Mouse (Mus musculus) E14TG2a.4 (cell line): ENCODE results near the gene BC024978.

ENCODE experiments used
- H3K27me3 ChIP-seq: 2 replicates; pipeline ENCODE4 v1.6.1; 2014; ENCODE audit warnings: low read length, control low read depth; ENCODE audit not compliant: insufficient read depth
- H3K36me3 ChIP-seq: 2 replicates; pipeline ENCODE4 v1.6.1; 2014; ENCODE audit warnings: low read length, control low read depth; ENCODE audit not compliant: insufficient read depth
- H3K4me1 ChIP-seq: replicated peaks from 2 replicates; pipeline ENCODE4 v1.6.1; 2014; ENCODE audit warnings: low read depth, low read length, control low read depth
- H3K4me3 ChIP-seq: replicated peaks from 2 replicates; pipeline ENCODE4 v1.5.1; 2014; ENCODE audit warnings: mild to moderate bottlenecking, low read length
- H3K9me3 ChIP-seq: 2 replicates; pipeline ENCODE4 v1.6.1; 2014; ENCODE audit warnings: low read length, control low read depth
- CTCF ChIP-seq: conservative IDR thresholded peaks from 2 replicates; pipeline ENCODE4 v1.5.1; 2014; ENCODE audit warnings: low read length
- NANOG ChIP-seq: IDR thresholded peaks from 2 replicates; pipeline ENCODE4 v1.6.1; 2014; ENCODE audit warnings: borderline replicate concordance, low read length, mixed read lengths
- POU5F1 ChIP-seq: IDR thresholded peaks from 2 replicates; pipeline ENCODE4 v1.6.1; 2014; ENCODE audit warnings: low read length, borderline replicate concordance

Gene BC024978

DNA sequence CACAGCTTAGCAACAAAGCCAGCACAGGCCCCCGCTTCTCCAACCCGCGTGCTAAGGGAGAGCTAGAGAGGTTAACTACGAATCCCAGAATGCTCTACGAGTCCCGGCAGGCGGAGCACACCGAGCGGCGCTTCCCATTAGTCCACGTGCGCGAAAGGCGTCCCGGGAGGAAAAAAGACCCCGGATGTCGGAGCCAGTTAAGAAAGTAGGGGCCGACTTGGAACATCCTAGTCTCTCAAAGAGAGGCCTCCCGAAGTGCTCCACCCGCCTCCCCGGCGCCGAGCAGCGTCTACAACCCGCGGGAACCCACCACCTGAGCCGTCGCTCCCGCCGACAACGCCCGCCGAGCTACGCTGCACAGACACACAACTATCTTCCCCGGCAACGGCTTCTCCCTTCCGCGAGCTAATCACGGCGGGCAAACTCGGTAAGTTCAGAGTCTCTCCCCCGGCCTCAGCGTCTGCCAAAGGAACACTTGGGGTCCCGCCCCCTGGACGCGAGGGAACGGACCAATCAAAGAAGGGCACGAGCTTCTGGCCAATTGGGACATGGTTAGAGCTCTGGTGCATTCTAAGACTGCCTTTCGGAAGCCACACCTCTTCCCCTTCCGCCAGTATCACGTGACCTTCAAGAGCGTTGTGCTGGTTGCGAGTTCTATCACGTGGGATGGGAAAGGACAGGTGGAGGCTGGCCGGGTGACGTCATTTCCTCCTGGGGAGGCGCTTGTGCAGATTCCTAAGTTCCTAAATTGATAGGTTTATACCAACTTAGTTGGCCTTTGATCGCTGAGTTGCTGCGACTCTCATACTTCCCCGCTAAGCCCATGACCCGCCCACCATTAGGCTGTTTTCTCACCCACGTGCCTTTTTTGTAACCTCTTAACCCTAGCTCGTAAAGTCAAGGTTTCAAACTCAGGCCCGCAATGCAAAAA, at the start of gene BC024978, which contains the start of gene Snrpa:
Gene BC024978 (plus strand): TSS at position 101 of the 931 bp plus-strand sequence.
Gene Snrpa (minus strand): TSS at position 591 of the 931 bp plus-strand sequence.
- H3K36me3 ChIP-seq = peaks cover 73% of the 10 kb centered on the region
- H3K9me3 ChIP-seq = no peaks in the 10 kb centered on the region
- no peaks in the 10 kb centered on the region for H3K27me3 ChIP-seq
- peak within 1 kb of the TSS; percentile 94 for H3K4me3 ChIP-seq
- no peak for TF ChIP-seq NANOG
- TF ChIP-seq CTCF = no peak
- TF ChIP-seq POU5F1 = no peak
- H3K4me1 ChIP-seq = peaks cover 78% of the 10 kb centered on the region

DNA sequence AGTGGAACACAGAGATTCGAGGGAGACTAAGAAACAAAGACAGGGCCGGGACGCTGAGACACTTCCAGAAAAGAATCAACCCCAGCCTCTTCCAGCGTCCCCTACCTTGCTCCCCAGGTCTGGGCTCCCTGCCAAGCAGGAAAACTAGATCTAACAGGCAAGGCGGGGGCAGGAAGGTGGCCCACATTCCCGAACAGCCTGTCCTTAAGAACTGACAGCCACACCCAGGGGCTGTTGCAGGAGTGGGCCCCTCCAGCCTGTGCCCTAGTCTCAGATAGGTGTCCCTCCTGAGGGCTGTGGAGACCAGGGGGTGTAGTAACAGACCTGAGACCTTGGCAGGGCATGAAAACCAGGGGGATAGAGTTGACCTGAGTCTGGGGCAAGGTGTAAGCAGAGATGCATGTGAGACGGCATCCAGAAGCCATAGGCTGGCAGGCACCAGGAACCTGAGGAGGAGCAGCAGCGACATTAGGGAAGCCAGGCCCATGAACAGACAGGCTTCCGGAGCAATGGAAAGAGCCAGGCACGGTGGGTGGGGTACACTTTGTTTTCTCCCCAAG, 42.3 kb upstream of the BC024978 start, which contains the start of gene Cyp2t4:
Gene Cyp2t4 (plus strand): TSS at position 510 of the 560 bp plus-strand sequence.
- H3K9me3 ChIP-seq = peaks cover 11% of the 10 kb centered on the region
- peaks cover 40% of the 10 kb centered on the region for H3K4me1 ChIP-seq
- H3K27me3 ChIP-seq = no peaks in the 10 kb centered on the region
- no peak within 1 kb of the TSS; the same call in 1 of the 2 replicates for H3K4me3 ChIP-seq
- peaks cover 12% of the 10 kb centered on the region for H3K36me3 ChIP-seq
- TF ChIP-seq CTCF (no peak), POU5F1 (no peak), NANOG (no peak)

DNA sequence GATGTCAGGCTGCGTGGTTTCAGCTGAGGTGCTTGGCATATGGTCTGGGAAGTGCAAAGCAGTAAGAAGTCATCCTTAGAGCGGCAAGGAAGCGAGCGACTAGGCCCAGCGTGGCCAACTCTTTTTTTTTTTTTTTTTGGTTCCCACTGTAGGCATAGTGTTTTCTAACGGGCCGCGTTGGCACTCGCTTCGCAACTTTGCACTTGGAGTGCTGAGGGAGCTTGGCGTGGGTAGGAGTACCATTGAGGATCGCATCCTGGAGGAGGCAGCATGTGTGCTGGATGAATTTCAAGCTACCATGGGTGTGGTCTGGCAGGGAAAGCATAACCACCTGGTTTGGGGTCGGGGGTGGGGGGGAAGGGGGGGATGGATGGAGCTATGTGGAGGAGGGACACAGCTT, 39.6 kb upstream of the BC024978 start:
- no peak for TF ChIP-seq NANOG
- no peak for TF ChIP-seq CTCF
- no peak for TF ChIP-seq POU5F1
- H3K27me3 ChIP-seq = no peaks in the 10 kb centered on the region
- H3K4me1 ChIP-seq = peaks cover 66% of the 10 kb centered on the region
- H3K4me3 ChIP-seq = peak overlapping the region; percentile 65
- peaks cover 36% of the 10 kb centered on the region for H3K36me3 ChIP-seq
- peaks cover 11% of the 10 kb centered on the region for H3K9me3 ChIP-seq

DNA sequence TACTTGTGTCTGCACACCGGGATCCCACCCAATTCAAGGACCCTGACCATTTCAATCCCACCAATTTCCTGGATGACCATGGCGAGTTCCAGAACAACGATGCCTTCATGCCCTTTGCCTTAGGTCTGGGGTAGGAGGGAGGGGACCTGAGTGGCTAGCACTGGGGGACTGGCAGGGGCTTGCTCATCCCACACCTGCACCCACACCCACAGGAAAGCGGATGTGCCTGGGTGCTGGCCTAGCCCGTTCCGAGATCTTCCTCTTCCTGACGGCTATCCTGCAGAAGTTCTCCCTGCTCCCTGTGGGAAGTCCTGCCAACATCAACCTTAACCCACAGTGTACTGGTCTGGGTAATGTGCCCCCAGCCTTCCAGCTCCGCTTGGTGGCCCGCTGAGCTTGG, 37.4 kb upstream of the BC024978 start:
- Histone ChIP-seq H3K4me1 (peaks cover 79% of the 10 kb centered on the region), H3K27me3 (no peaks in the 10 kb centered on the region), H3K9me3 (peaks cover 10% of the 10 kb centered on the region), H3K36me3 (peaks cover 57% of the 10 kb centered on the region), H3K4me3 (no peak overlapping the region)
- no peak for TF ChIP-seq CTCF
- TF ChIP-seq NANOG = no peak
- no peak for TF ChIP-seq POU5F1

DNA sequence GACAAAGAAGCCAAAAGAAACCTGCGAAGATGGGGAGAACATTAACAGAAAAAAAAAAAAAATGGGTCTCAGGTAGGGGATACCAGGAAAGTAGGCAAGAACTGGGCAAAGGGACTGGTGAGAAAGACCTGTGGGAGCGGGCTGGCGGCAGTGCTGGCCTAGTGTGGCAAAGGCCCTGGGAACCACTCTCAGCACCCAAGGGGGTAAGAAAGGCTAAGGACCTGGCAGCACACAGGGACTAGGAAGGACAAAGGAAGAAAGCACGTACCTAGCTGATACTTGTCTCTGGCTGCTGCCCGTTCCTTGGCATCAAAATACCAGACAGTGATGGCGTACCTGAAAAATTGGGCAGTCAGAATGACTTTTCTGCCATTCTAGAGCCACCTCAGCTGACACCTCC, 36.3 kb upstream of the BC024978 start:
- Histone ChIP-seq H3K9me3 (no peaks in the 10 kb centered on the region), H3K4me3 (0 out of 2 replicates have a peak overlapping the region, but pooled peaks have one; percentile 26), H3K4me1 (peaks cover 87% of the 10 kb centered on the region), H3K36me3 (peaks cover 68% of the 10 kb centered on the region), H3K27me3 (no peaks in the 10 kb centered on the region)
- TF ChIP-seq POU5F1 = no peak
- no peak for TF ChIP-seq NANOG
- TF ChIP-seq CTCF = no peak

DNA sequence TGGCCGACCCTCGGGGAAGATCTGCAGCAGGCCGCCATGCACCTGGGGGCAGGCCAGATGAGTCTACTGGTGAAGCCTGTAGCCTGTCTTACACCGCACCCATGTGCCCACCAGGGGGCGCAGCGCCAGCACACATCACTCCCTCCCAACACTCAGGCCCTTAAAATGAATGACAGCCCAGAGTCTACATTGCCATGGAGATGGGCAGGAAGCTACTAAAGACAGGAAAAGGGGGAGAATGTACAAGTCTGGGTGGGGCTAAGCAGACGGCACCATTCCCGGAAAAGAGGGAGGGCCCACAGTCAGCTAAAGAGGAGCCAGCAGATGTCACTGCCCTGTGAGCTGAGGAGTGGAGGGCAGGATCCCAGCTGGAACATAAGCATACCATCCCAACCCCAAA, 35.7 kb upstream of the BC024978 start:
- Histone ChIP-seq H3K36me3 (peaks cover 71% of the 10 kb centered on the region), H3K9me3 (no peaks in the 10 kb centered on the region), H3K4me1 (peaks cover 89% of the 10 kb centered on the region), H3K27me3 (no peaks in the 10 kb centered on the region), H3K4me3 (peak overlapping the region; percentile 45)
- TF ChIP-seq NANOG (no peak), CTCF (peak; percentile 86), POU5F1 (no peak)

DNA sequence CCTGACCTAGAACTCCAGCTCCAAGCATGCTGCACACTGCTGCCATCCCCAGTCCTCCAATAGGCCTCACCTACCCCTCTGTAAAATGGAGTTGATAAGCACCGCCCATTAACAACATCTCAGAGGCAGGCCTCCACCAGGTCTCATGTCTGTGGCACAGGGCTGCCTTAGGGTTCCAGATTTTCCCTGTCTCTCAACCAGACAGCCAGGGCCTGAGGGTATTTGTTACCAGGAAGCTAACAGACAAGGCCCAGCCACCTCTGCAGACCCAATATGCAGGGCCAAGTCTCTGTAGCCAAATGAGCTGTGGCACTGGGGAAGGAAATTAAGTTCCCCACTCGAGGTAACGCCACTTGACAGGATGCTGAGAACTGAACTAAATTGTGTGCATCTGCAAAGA, 34.7 kb upstream of the BC024978 start:
- Histone ChIP-seq H3K9me3 (no peaks in the 10 kb centered on the region), H3K4me3 (peak overlapping the region; percentile 45; the same call in 1 of the 2 replicates), H3K36me3 (peaks cover 75% of the 10 kb centered on the region), H3K4me1 (peaks cover 89% of the 10 kb centered on the region), H3K27me3 (no peaks in the 10 kb centered on the region)
- TF ChIP-seq POU5F1 = no peak
- no peak for TF ChIP-seq NANOG
- no peak for TF ChIP-seq CTCF

DNA sequence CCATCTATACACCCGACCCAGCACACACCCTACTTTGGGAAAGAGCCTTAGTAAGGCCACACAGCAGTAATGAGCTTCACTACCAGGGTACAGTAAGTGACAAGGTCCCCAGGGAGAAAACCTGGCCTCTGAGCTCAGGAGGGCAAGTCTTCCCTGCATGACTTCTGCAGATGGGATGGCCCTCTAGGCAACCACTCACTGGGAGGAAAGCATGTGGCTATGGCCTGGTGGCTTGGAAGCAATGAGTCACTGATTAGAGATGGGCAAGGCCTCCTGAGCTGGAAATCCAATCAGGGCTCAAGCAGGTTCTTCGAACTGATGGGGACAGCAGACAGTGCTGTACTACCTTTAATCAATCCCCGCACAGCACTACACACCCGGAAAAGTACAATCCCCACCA, 33.8 kb upstream of the BC024978 start:
- Histone ChIP-seq H3K4me3 (no peak overlapping the region), H3K9me3 (no peaks in the 10 kb centered on the region), H3K27me3 (no peaks in the 10 kb centered on the region), H3K36me3 (peaks cover 75% of the 10 kb centered on the region), H3K4me1 (peaks cover 82% of the 10 kb centered on the region)
- TF ChIP-seq NANOG (no peak), CTCF (no peak), POU5F1 (no peak)
